Mouse (Mus musculus) gastrocnemius, adult 8-10 months (tissue): ENCODE measurements around the gene Pid1. TPM values are rescaled to one million over a fixed set of nuclear protein-coding genes. Genes with fewer than 3 reads are reported as not detected.

Experiments
- DNase-seq, 2 experiments: peaks; one replicate each; pipeline ENCODE4 v3.0.0; 2022; ENCODE audit warnings: low spot score in 2 of 2
- microRNA-seq: library from miRNA; unstranded; fragments of <30 nt; microRNA quantifications from one replicate; pipeline ENCODE4 v1.2.0, GENCODE M21; 2022
- total RNA-seq, 4 experiments: library from RNA; stranded (reverse); gene quantifications; 2 replicates each; pipeline ENCODE4 v1.2.4; 2022

Gene Pid1
- total RNA-seq, 4 experiments from 2014 or later: 2.2 to 4.8 (median 3.3) TPM

- DNase-seq: no peak
Measured at GRCm38 (mm10) chr1:84077023-84077422, 287.0 kb downstream of the Pid1 start.

- no peak for DNase-seq
Measured at GRCm38 (mm10) chr1:84056884-84057630, 306.9 kb downstream of the Pid1 start.

GRCm38 (mm10) chr1:84056306-84056705 lies 307.7 kb downstream of the Pid1 start:
- no peak for DNase-seq

- peak; percentile 65 to 70 for DNase-seq
Measured at GRCm38 (mm10) chr1:84025746-84026145, 338.2 kb downstream of the Pid1 start.

- no peak for DNase-seq
Measured at GRCm38 (mm10) chr1:84012871-84013375, 351.1 kb downstream of the Pid1 start.

- DNase-seq: no peak
Measured at GRCm38 (mm10) chr1:84002630-84003029, 361.4 kb downstream of the Pid1 start.

Small RNAs within 50 kb of the gene (microRNA-seq; reads per million reads assigned to microRNA genes)
- not detected for gene Mir6353
